Mouse (Mus musculus) brain, embryonic 14.5 days (tissue): ENCODE measurements at regions not wholly inside any gene's neighbourhood (a gene's known extent, or its start where the extent isn't known, plus 50 kb on each side); places are given as distances from the start of the nearest gene placed in this dataset.

Source experiments
- CTCF ChIP-seq: fragments of 200-500 bp; IDR thresholded peaks from 2 replicates; pipeline ENCODE4 v1.5.1; 2012; ENCODE audit warnings: inconsistent platforms, mild to moderate bottlenecking, moderate library complexity, borderline replicate concordance; ENCODE audit not compliant: insufficient read depth, insufficient read length; ENCODE audit errors: extremely low read depth
- POLR2A ChIP-seq: fragments of 200-500 bp; IDR thresholded peaks from 2 replicates; pipeline ENCODE4 v1.6.1; 2012; ENCODE audit warnings: mild to moderate bottlenecking, inconsistent platforms, borderline replicate concordance; ENCODE audit not compliant: poor library complexity, insufficient read depth, insufficient read length, severe bottlenecking; ENCODE audit errors: extremely low read depth

DNA sequence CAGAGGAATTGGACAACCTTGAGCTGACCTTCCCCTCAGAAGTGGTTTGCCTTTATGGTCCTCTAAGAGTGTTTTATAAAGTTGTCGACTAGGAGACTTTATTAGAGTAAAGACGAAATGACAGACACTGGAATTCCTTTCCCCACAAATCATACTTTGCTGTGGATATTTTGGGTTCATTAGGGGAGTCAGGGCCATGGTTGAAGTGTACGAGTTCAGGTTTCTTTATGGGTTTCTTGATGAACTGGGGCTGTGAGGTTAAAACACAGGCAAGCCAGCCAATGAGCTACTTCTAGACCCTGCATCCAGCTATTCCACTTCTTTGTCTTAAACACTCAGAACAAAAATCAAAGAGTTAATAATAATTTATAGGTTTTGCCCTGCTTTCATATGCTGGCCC, 153.0 kb downstream of the Pax1 start:
- TF ChIP-seq POLR2A (no peak), CTCF (no peak)
